Mouse (Mus musculus): Measurements from ENCODE around the gene Fscn1. TPM values are rescaled to one million over a fixed set of nuclear protein-coding genes. Genes with fewer than 3 reads are reported as not detected.

Fscn1 gene
- polyA plus RNA-seq (2012; ENCODE audit: insufficient read depth, insufficient read length, missing spikeins): 2.4 and 3.2 TPM in 2 replicates

DNA sequence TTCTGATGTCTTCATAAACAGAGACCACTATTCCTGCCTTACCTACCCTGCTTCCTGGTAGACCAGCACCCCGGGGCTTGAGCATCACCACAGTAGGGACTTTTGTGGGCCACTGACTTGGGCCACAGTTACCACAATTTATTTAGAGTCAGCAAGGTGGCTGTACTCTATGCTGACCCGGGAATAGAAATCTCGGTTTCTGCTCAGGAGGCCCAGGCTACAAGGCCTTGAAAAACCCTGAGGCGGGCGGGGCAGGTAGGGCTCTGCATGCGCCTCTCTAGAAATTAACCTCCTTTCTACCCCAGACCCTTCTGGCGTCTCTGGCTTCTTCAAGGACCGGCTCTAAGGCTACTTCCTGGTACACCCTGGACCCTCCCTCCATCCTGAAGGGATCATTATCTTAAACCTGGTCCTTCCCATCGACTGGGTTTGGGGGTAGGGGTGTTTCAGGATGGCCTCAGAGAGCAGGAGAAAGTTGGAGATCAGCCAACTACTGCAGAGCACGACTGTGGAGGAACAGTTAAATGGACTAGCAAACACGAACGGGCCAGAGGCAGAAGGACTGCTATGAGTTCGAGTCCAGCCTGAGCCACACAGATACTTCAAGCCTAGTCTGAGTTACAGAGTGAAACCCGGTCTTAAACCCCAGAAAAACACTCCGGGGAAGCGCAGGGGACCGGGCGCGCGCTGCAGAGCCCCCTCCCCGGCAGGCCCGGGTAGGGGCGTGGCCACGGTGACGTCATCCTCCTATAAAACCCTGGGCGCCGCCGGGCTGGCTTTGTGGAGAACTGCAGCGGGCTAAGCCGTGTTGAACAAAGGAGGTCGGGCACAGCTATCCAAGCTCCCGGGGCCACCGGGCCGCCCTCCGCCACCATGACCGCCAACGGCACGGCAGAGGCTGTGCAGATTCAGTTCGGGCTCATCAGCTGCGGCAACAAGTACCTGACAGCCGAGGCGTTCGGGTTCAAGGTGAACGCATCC, at the start of gene Fscn1:
Fscn1 (plus strand) TSS at position 768 of the 981 bp plus-strand sequence.
- Histone ChIP-seq H3K4me3 (ENCODE audit: insufficient read depth, low read length) (peak within 1 kb of the TSS; percentile 34), H3K4me1 (ENCODE audit: control insufficient read depth, insufficient read depth, low read length) (no peaks in the 10 kb centered on the region), H3K27ac (ENCODE audit: insufficient read depth, low read depth, low read length) (no peak within 1 kb of the TSS)
- TF ChIP-seq CTCF (IDR thresholded peaks at IDR 0.05; ENCODE audit: low read depth, low read length) (no peak), POLR2A (IDR thresholded peaks at IDR 0.05; ENCODE audit: borderline replicate concordance, low read depth, low read length) (no peak)

DNA sequence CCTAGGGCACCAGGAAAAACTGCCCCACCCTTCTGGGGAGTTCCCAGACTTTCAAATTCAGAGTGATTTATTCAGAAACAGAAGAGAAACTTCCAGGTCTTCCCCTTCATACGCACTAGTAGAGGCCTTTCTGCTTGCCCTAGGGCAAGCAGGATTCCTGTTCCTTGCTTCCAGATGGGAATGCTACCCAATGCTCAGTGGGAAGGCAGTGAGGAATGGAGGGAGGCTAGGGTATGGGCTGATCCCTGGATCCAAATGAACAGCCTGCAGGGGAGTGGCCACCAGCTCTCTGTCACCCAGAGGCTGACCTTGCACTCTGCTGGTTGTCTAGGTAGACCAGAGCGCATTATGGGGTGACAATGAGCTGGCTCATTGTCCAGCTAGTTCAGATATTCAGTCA, 48.5 kb upstream of the Fscn1 start:
- H3K27ac ChIP-seq (ENCODE audit: insufficient read depth, low read depth, low read length): no peak overlapping the region
- TF ChIP-seq CTCF (IDR thresholded peaks at IDR 0.05; ENCODE audit: low read depth, low read length): no peak
- TF ChIP-seq POLR2A (IDR thresholded peaks at IDR 0.05; ENCODE audit: borderline replicate concordance, low read depth, low read length): no peak
- peaks cover 48% of the 10 kb centered on the region for H3K4me1 ChIP-seq (ENCODE audit: control insufficient read depth, insufficient read depth, low read length)
- no peak overlapping the region for H3K4me3 ChIP-seq (ENCODE audit: insufficient read depth, low read length)

- Histone ChIP-seq H3K27ac (ENCODE audit: insufficient read depth, low read depth, low read length) (no peak overlapping the region), H3K4me1 (ENCODE audit: control insufficient read depth, insufficient read depth, low read length) (peaks cover 46% of the 10 kb centered on the region), H3K4me3 (ENCODE audit: insufficient read depth, low read length) (no peak overlapping the region)
- TF ChIP-seq POLR2A (IDR thresholded peaks at IDR 0.05; ENCODE audit: borderline replicate concordance, low read depth, low read length) (no peak), CTCF (IDR thresholded peaks at IDR 0.05; ENCODE audit: low read depth, low read length) (no peak)
Measured at GRCm38 (mm10) chr5:142912320-142912719, 47.8 kb upstream of the Fscn1 start.

DNA sequence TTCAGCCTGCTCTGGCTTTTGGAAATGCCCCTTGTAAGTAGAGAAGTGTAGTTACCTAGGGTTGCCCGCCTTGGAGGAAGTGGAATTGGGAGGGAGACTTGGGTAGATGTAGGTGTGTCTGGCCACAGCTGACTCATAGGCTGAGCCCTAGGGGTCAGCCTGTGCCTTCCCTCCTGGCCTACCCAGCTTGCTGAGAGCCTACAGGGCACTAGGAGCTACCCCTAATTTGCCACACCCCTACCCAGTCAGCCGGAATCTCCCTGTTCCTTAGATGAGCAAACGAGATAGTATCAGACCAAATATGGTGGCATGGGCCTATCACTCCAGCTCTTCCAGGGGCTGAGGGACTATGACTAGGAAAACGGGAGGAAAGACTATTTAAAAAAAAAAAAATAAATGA, 47.4 kb upstream of the Fscn1 start:
- Histone ChIP-seq H3K4me1 (ENCODE audit: control insufficient read depth, insufficient read depth, low read length) (peaks cover 42% of the 10 kb centered on the region), H3K4me3 (ENCODE audit: insufficient read depth, low read length) (no peak overlapping the region), H3K27ac (ENCODE audit: insufficient read depth, low read depth, low read length) (no peak overlapping the region)
- TF ChIP-seq POLR2A (IDR thresholded peaks at IDR 0.05; ENCODE audit: borderline replicate concordance, low read depth, low read length) (no peak), CTCF (IDR thresholded peaks at IDR 0.05; ENCODE audit: low read depth, low read length) (no peak)

DNA sequence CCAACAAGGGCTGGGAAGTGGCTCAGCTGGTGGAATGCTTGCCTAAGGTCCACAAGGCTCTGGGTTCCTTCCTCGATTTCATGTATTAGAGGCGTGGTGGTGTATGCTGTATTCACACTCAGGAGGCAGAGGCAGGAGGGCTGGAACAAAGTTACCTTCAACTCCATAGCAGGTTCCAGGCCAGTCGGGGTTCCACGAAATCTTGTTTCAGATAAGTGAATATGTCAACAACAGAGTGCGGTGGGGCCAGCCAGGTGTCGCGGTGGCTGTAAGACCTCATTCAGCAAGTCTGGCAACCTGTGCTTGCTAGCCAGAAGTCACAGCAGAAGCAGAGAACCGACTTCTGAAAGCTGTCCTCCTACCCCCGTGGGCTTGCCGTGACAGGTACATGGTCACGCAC, 44.9 kb upstream of the Fscn1 start:
- Histone ChIP-seq H3K4me1 (ENCODE audit: control insufficient read depth, insufficient read depth, low read length) (peaks cover 33% of the 10 kb centered on the region), H3K27ac (ENCODE audit: insufficient read depth, low read depth, low read length) (no peak overlapping the region), H3K4me3 (ENCODE audit: insufficient read depth, low read length) (no peak overlapping the region)
- TF ChIP-seq CTCF (IDR thresholded peaks at IDR 0.05; ENCODE audit: low read depth, low read length): no peak
- no peak for TF ChIP-seq POLR2A (IDR thresholded peaks at IDR 0.05; ENCODE audit: borderline replicate concordance, low read depth, low read length)

DNA sequence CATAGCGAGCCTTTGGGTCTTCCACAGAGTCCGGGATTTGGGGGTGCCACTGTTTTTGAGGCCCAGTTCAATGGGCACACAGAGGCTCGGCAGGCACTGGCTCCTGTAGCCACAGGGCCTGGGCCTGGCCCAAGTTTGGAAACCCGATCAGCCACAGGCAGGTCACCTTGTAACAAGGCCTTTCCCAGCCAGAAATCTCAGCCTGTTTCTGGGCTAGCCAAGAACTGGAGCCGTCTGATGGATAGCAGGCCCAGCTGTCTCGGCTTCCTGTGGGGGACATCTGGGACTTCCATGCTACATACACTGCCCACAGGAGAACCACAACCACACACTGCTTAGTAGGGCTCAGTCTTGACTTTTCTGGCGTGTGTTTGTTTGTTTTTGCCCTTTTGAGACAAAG, 43.5 kb upstream of the Fscn1 start:
- Histone ChIP-seq H3K4me3 (ENCODE audit: insufficient read depth, low read length) (no peak overlapping the region), H3K4me1 (ENCODE audit: control insufficient read depth, insufficient read depth, low read length) (peaks cover 29% of the 10 kb centered on the region), H3K27ac (ENCODE audit: insufficient read depth, low read depth, low read length) (no peak overlapping the region)
- TF ChIP-seq CTCF (IDR thresholded peaks at IDR 0.05; ENCODE audit: low read depth, low read length) (no peak), POLR2A (IDR thresholded peaks at IDR 0.05; ENCODE audit: borderline replicate concordance, low read depth, low read length) (no peak)

DNA sequence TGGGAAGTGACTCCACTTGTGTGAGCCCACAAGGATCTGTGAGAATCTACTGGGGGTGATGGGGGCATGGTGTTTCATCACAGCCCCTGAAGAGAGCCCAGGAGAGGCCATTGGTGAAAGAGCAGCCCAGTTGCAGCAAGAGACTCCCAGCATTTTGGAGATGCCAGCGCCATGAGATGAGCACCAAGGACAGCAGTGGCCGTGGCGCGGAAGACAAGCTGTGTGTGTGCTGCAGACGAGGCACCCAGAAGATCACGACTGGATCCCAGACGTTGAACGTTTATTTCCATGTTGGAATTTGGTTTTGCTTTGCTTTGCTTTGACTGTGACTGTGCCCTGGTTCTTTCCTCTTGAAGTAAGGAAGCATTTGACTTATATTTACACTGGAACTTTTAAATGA, 42.7 kb upstream of the Fscn1 start:
- TF ChIP-seq CTCF (IDR thresholded peaks at IDR 0.05; ENCODE audit: low read depth, low read length) (no peak), POLR2A (IDR thresholded peaks at IDR 0.05; ENCODE audit: borderline replicate concordance, low read depth, low read length) (no peak)
- peaks cover 30% of the 10 kb centered on the region for H3K4me1 ChIP-seq (ENCODE audit: control insufficient read depth, insufficient read depth, low read length)
- no peak overlapping the region for H3K4me3 ChIP-seq (ENCODE audit: insufficient read depth, low read length)
- no peak overlapping the region for H3K27ac ChIP-seq (ENCODE audit: insufficient read depth, low read depth, low read length)

DNA sequence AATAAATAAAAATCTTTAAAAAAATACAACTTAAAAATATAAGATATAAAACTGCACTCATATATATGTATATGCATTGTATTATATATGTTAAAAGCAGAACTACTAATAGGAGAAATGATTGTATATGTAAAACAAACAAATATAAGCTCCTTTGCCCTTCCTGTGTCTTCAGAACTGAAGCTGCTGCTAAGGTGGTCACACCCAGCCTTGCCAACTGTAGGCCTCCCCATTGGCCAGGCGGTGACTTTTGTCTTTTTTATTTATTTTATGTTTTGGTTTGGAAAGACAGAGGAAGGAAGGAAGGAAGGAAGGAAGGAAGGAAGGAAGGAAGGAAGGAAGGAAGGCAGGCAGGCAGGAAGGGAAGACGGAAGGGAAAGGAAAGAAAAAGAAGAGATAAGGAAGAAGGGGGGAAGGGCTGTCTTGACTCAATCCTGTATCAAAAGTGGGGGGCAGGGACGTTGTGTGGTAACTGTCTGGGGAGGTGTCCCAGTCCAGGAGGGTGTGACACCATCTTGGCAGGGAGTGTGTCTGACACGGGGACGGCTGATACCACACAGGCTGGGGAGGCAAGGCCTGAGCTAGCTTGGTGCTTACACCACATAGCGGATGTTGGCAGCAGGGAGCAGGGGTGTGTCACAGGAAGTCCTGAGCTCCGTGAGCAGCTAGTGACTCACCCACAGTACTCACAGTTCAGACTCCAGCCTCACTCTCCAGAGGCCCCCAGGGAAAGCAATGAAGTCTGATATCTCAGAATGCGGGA, 39.7 kb upstream of the Fscn1 start:
- TF ChIP-seq POLR2A (IDR thresholded peaks at IDR 0.05; ENCODE audit: borderline replicate concordance, low read depth, low read length) (no peak), CTCF (IDR thresholded peaks at IDR 0.05; ENCODE audit: low read depth, low read length) (no peak)
- Histone ChIP-seq H3K27ac (ENCODE audit: insufficient read depth, low read depth, low read length) (peak overlapping the region; percentile 91), H3K4me1 (ENCODE audit: control insufficient read depth, insufficient read depth, low read length) (peaks cover 32% of the 10 kb centered on the region), H3K4me3 (ENCODE audit: insufficient read depth, low read length) (peak overlapping the region; percentile 18)

DNA sequence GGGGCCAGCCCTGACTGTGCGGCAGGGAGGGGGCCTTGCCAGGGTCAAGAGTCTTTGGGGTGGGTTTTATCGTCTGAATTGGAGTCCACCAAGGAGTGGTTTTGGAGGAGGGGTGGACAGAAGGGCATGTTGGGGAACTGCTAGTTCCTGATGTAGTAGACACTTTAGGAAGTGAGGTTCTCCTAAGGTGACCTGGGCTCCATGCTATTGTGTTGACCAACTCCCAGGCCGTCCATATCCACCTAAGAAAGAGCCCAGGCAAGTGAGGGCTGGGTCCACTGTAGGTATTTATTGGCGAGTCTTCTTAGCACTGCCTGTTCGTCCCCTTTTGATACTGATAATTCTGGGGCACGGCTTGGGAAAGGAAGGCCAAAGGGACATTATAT, 39.1 kb upstream of the Fscn1 start:
- Histone ChIP-seq H3K4me3 (ENCODE audit: insufficient read depth, low read length) (peak overlapping the region; percentile 18), H3K27ac (ENCODE audit: insufficient read depth, low read depth, low read length) (peak overlapping the region; percentile 91), H3K4me1 (ENCODE audit: control insufficient read depth, insufficient read depth, low read length) (peaks cover 37% of the 10 kb centered on the region)
- TF ChIP-seq CTCF (IDR thresholded peaks at IDR 0.05; ENCODE audit: low read depth, low read length) (no peak), POLR2A (IDR thresholded peaks at IDR 0.05; ENCODE audit: borderline replicate concordance, low read depth, low read length) (no peak)

Measured in bone marrow macrophage, adult 2 months (primary cell).